Mouse (Mus musculus) lung, embryonic 16.5 days (tissue): ENCODE data around the gene Zfp82. TPM values are rescaled to one million over a fixed set of nuclear protein-coding genes. Genes with fewer than 3 reads are reported as not detected.

Experiments used
- ATAC-seq: fragments of 200-750 bp; cut with Nextera tagmentation; 2 replicates; pipeline ENCODE4 v1.8.0; 2017; ENCODE audit warnings: low read depth, mild to moderate bottlenecking, moderate library complexity
- H3K27ac ChIP-seq: fragments of 300-500 bp; sonication (generic); 2 replicates; pipeline ENCODE4 v1.5.1; 2014; ENCODE audit warnings: mild to moderate bottlenecking, control low read depth, low read length
- H3K27me3 ChIP-seq: fragments of 300-500 bp; sonication (generic); 2 replicates; pipeline ENCODE4 v1.6.1; 2014; ENCODE audit warnings: low read depth, low read length, mixed read lengths; ENCODE audit not compliant: control insufficient read depth, insufficient read depth
- H3K36me3 ChIP-seq: fragments of 300-500 bp; sonication (generic); 2 replicates; pipeline ENCODE4 v1.6.1; 2014; ENCODE audit warnings: low read length; ENCODE audit not compliant: control insufficient read depth, insufficient read depth
- H3K4me1 ChIP-seq: fragments of 300-500 bp; sonication (generic); replicated peaks from 2 replicates; pipeline ENCODE4 v1.6.1; 2014; ENCODE audit warnings: low read length, mixed read lengths; ENCODE audit not compliant: control insufficient read depth, insufficient read depth
- H3K4me2 ChIP-seq: fragments of 300-500 bp; sonication (generic); 2 replicates; pipeline ENCODE4 v1.6.1; 2014; ENCODE audit warnings: low read depth, low read length, control low read depth
- H3K4me3 ChIP-seq: fragments of 300-500 bp; sonication (generic); 2 replicates; pipeline ENCODE4 v1.5.1; 2014; ENCODE audit warnings: mild to moderate bottlenecking, low read length, control low read depth
- H3K9ac ChIP-seq: fragments of 300-500 bp; sonication (generic); 2 replicates; pipeline ENCODE4 v1.6.1; 2014; ENCODE audit warnings: low read length, control low read depth
- H3K9me3 ChIP-seq: fragments of 300-500 bp; sonication (generic); 2 replicates; pipeline ENCODE4 v1.6.1; 2016; ENCODE audit warnings: low read length; ENCODE audit not compliant: control insufficient read depth
- WGBS: fragments of 180-500 bp; shearing (Covaris S2); extraction: QIAGEN DNeasy Blood & Tissue Kit; methylation state at CpG from one replicate; pipeline ENCODE4 v1.1.7; 2014; 5-methylcytosine and 5-hydroxymethylcytosine counted together
- polyA plus RNA-seq: library from polyadenylated mRNA; unstranded; fragments of >200 nt; fragmentation: Nextera tagmentation; extraction: Ambion mirVana; gene quantifications from 2 replicates; pipeline ENCODE4 v1.2.1, GENCODE M21; 2015

Gene Zfp82
- polyA plus RNA-seq, 1 experiment from 2014 or later = 5.0 TPM

DNA sequence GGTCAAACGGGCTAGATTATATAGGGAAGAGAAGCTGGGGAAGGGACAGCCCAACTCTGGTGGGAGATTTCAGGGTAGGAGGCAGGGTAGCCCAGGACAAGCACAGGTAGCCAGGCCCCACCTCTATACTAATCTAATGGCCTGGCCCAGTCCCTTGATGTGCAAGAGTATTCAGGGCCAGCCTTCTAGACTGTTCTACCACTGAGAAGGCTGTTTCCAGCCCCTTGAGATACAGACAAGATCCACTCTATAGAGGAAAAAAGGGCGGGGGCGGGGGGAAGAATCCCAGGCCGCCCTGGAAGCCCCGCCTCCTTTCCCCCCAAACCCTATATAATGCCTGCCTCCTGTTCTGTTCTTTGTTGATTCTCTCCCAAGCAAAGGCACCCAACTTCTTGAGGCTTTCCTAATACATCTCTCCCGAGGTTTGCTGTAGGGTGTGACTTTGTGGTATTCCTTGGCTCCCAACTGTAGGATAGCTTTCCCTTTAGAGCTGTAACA, 21.3 kb upstream of the Zfp82 start:
- no peaks in the 10 kb centered on the region for H3K27me3 ChIP-seq
- H3K4me1 ChIP-seq = peaks cover 19% of the 10 kb centered on the region
- H3K27ac ChIP-seq = no peak overlapping the region
- peak overlapping the region; percentile 61 for H3K4me2 ChIP-seq
- peak overlapping the region; percentile 51 for H3K9ac ChIP-seq
- 0 out of 2 replicates have a peak, but pooled peaks cover 2% of the 10 kb centered on the region for H3K36me3 ChIP-seq
- no peak for ATAC-seq
- WGBS = 71% methylated on average over 6 of the region's 6 CpGs
- H3K9me3 ChIP-seq = no peaks in the 10 kb centered on the region
- H3K4me3 ChIP-seq = peak overlapping the region; percentile 84

DNA sequence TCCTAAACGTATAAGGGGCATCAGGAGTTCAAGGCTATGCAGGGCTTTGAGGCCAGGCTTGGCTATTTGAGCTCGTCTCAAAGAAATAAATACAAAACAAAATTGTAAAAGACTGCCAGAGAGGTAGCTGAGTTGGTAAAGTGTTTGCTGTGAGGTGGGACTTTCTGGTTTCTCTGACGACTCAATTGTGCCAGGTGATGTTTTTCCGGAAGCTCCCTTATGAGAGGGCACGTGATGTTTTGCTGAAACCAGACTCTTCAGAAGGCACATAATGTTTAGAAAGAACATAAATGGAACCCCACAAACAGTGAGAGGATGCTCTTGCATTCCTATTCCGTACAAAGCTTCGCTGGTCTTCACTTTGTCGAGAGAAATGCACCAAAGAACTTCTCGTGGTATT, 20.0 kb upstream of the Zfp82 start:
- ATAC-seq = no peak
- Histone ChIP-seq H3K27ac (no peak overlapping the region), H3K4me3 (no peak overlapping the region), H3K9me3 (no peaks in the 10 kb centered on the region), H3K27me3 (no peaks in the 10 kb centered on the region), H3K36me3 (0 out of 2 replicates have a peak, but pooled peaks cover 2% of the 10 kb centered on the region), H3K9ac (no peak overlapping the region), H3K4me2 (no peak overlapping the region), H3K4me1 (peaks cover 22% of the 10 kb centered on the region)
- 73% methylated on average over 9 of the region's 9 CpGs for WGBS

GRCm38 (mm10) chr7:30090970-30091585, 18.4 kb upstream of the Zfp82 start:
- H3K4me1 ChIP-seq = peaks cover 17% of the 10 kb centered on the region
- 7% methylated on average over 9 of the region's 9 CpGs for WGBS
- peak overlapping the region; percentile 55 for H3K9ac ChIP-seq

DNA sequence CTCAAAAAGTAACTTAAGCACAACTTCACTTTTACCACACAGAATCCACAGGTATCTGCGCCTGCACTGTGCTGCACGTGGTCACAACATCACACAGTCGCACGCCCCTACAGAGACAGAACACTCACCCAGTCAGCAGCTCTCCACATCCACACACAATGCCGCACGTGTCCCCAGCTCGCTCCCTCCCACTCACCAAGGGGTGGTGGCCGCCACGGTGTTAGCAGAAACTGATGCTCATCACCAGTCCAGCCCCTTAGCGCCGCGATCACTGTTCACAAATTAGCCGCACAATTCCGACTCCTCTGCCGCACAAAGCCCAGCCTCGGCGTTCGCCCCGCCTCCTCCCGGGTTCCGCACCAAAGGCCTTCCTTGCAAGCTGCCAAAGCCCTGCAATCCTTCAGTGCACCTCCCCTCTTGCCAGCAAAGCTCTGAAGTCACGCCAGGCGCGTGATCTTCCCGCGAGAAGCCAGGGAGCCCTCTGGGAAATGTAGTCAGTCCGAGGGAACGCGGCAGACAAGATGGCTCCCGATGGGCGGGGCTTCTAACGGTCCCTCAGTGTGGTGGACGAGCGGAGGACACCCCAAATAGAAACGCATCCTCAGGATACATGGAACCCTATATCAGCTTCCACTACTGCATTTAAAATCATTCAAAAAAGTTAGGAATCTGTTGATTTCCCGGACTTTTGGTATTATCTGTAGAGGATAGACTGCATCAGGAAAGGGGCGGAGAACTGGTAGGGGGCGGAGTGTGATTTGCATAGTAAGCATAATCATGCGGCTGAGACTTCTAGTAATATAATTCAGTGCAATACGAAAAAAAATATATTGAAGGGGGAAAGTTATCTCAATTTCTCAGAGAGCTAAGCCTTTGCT, 17.6 kb upstream of the Zfp82 start, which contains the start of the genes Gm26920 and Zfp566:
TSS of gene Gm26920 (minus strand) at position 319 of the 878 bp plus-strand sequence.
TSS of gene Zfp566 (minus strand) at position 436 of the 878 bp plus-strand sequence.
- peaks cover 5% of the 10 kb centered on the region for H3K36me3 ChIP-seq
- H3K9ac ChIP-seq = peak within 1 kb of the TSS; percentile 80
- peak within 1 kb of the TSS; percentile 65 for H3K4me2 ChIP-seq
- peak within 1 kb of the TSS; percentile 58 for H3K27ac ChIP-seq
- WGBS = under 1% methylated on average over 40 of the region's 40 CpGs
- ATAC-seq = peak; percentile 92
- peak within 1 kb of the TSS; percentile 74 for H3K4me3 ChIP-seq
- peaks cover 15% of the 10 kb centered on the region for H3K4me1 ChIP-seq
- no peaks in the 10 kb centered on the region for H3K27me3 ChIP-seq
- H3K9me3 ChIP-seq = no peaks in the 10 kb centered on the region

More at GRCm38 (mm10) chr7:30090970-30091585, 18.4 kb upstream of the Zfp82 start:
- H3K4me2 ChIP-seq = peak overlapping the region; percentile 65
- H3K27me3 ChIP-seq = no peaks in the 10 kb centered on the region
- H3K9me3 ChIP-seq = no peaks in the 10 kb centered on the region
- 0 out of 2 replicates have a peak, but pooled peaks cover 1% of the 10 kb centered on the region for H3K36me3 ChIP-seq
- peak overlapping the region; percentile 74 for H3K4me3 ChIP-seq
- peak overlapping the region; percentile 58 for H3K27ac ChIP-seq
- ATAC-seq = peak; percentile 1; the same call in 1 of the 2 replicates

DNA sequence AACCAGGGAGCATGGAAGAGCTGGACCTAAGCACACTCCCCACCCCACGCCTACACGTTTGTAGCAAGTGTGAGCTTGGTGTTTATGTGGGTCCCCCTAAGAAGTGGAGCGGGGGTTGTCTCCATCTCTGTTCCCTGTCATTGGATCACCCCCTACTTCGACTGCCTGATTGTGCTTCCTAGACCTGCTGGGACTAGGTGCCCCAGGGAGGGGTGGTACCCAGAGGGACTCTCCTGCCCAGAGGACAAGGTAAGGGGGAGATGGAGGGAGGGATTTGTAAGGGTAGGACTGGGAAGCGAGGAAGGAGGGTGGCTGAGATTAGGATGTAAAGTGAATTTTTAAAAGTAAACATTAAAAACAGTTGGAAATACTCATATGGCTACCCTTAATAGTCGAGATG, 16.7 kb upstream of the Zfp82 start:
- H3K4me1 ChIP-seq = peaks cover 15% of the 10 kb centered on the region
- ATAC-seq = no peak
- H3K27ac ChIP-seq = no peak overlapping the region
- peak overlapping the region; percentile 65 for H3K4me2 ChIP-seq
- peak overlapping the region; percentile 74 for H3K4me3 ChIP-seq
- no peaks in the 10 kb centered on the region for H3K9me3 ChIP-seq
- H3K27me3 ChIP-seq = no peaks in the 10 kb centered on the region
- peaks cover 10% of the 10 kb centered on the region for H3K36me3 ChIP-seq
- peak overlapping the region; percentile 80 for H3K9ac ChIP-seq
- WGBS = 15% methylated on average over 6 of the region's 6 CpGs

GRCm38 (mm10) chr7:30086524-30086923, 13.8 kb upstream of the Zfp82 start:
- peaks cover 11% of the 10 kb centered on the region for H3K4me1 ChIP-seq
- no peak overlapping the region for H3K4me2 ChIP-seq
- no peaks in the 10 kb centered on the region for H3K9me3 ChIP-seq
- no peaks in the 10 kb centered on the region for H3K27me3 ChIP-seq
- no peak overlapping the region for H3K27ac ChIP-seq
- H3K36me3 ChIP-seq = peaks cover 12% of the 10 kb centered on the region
- ATAC-seq = no peak
- H3K4me3 ChIP-seq = no peak overlapping the region
- WGBS = 88% methylated on average over 9 of the region's 9 CpGs
- no peak overlapping the region for H3K9ac ChIP-seq

DNA sequence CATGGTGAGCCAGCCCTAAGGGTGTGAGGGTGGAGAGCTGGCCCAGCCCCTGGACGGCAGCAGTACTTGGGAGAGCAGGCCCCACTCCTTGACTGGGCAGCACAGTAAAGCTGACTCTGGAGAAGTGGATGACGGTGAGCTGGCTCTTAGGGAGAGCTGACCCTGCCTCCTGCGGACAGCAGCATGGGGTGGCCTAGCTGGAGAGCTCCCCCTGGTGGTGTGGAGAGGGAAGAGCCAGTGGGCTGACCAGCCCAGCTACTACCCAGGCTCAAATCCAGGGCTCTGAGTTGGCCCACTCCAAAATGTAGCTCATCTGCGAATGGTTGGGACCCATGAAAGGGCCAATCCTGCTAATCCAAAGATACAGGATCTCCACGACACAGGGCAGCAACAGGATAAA, 8.1 kb downstream of the Zfp82 start:
- Histone ChIP-seq H3K36me3 (peaks cover 14% of the 10 kb centered on the region), H3K27ac (no peak overlapping the region), H3K27me3 (no peaks in the 10 kb centered on the region), H3K4me1 (no peaks in the 10 kb centered on the region), H3K9me3 (no peaks in the 10 kb centered on the region), H3K4me3 (no peak overlapping the region), H3K9ac (no peak overlapping the region), H3K4me2 (no peak overlapping the region)
- 77% methylated on average over 5 of the region's 5 CpGs for WGBS
- no peak for ATAC-seq

- Histone ChIP-seq H3K9me3 (no peaks in the 10 kb centered on the region), H3K9ac (no peak overlapping the region), H3K27me3 (no peaks in the 10 kb centered on the region), H3K4me3 (no peak overlapping the region), H3K27ac (no peak overlapping the region), H3K36me3 (peaks cover 18% of the 10 kb centered on the region), H3K4me1 (no peaks in the 10 kb centered on the region), H3K4me2 (no peak overlapping the region)
- 86% methylated on average over 5 of the region's 5 CpGs for WGBS
- ATAC-seq = no peak
Measured at GRCm38 (mm10) chr7:30062478-30062877, 10.2 kb downstream of the Zfp82 start.

DNA sequence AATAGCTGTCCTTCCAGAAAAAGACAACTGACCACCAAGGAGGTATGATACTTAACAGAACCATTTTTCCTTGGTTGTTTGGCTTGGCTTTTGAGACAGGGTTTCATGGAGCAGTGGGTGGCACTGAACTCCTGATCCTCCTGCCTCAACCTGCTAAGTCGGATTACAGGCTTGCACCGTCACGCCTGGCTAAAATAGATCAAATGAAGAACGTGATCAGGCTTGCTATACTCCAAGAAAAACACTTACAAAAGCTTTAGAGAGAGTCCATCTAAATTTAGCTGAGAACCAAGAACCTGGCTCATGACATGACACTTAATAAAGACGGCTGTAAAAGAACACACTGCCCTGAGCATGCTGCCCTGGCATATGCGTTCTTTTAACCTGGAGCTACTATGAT, 12.4 kb downstream of the Zfp82 start:
- ATAC-seq = no peak
- Histone ChIP-seq H3K4me3 (no peak overlapping the region), H3K36me3 (peaks cover 24% of the 10 kb centered on the region), H3K4me1 (no peaks in the 10 kb centered on the region), H3K4me2 (no peak overlapping the region), H3K9me3 (no peaks in the 10 kb centered on the region), H3K27me3 (no peaks in the 10 kb centered on the region), H3K9ac (no peak overlapping the region), H3K27ac (no peak overlapping the region)
- 85% methylated on average over 6 of the region's 6 CpGs for WGBS
